Mouse (Mus musculus): ENCODE results near the gene Aebp1. TPM values are rescaled to one million over a fixed set of nuclear protein-coding genes. Genes with fewer than 3 reads are reported as not detected.
A peak's percentile ranks its signal among the peaks of the same experiment; 100 is the strongest.

Aebp1 gene
- total RNA-seq, 2 experiments from 2014 or later: 6.2 to 9.1 TPM

- TF ChIP-seq CTCF (conservative IDR thresholded peaks at IDR 0.05): no peak
- Histone ChIP-seq H3K27ac (no peak overlapping the region), H3K4me3 (no peak overlapping the region)
- no peak for DNase-seq (ENCODE audit: low spot score in 2 of 2)
Observed at GRCm38 (mm10) chr11:5860639-5861038, 1.1 kb upstream of the Aebp1 start.

DNA sequence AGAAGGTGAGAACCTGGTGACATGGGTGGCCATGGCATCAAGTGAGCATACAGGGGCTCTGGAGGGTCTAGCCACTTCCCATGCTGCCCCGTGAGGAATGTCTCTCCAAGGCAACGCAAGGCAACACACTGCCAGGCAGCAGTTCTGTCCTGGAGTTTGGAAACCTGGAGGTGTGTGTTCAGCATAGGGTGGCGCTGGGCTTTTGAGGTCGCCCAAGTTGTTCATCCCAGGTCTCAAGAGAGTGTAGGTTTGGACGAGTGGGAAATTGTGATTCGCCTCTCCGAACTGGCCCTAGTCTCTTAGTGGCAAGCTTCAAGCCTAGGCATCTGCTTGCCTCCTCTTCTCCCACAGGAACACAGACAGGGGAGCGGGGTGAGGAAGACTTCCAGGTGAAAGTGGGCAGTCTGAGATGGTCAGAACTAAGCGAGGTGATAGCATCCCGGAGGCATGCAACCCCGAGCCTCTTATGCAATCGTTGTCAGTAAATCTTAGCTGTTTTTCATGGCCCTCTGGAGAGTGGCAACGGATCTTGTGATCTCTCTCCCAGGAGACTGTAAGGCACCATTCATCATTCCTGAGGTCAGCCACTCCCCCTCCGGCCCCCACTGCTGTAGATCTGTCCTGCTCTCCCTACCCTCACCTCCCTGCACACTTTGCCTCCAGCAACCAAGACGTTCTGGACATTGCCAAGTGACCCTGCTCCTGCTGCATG lies 803 bp downstream of the Aebp1 start:
- no peak for TF ChIP-seq CTCF (conservative IDR thresholded peaks at IDR 0.05)
- Histone ChIP-seq H3K4me3 (peak overlapping the region; percentile 46; the same call in 1 of the 2 replicates), H3K27ac (no peak overlapping the region)
- DNase-seq (ENCODE audit: low spot score in 2 of 2): no peak

DNA sequence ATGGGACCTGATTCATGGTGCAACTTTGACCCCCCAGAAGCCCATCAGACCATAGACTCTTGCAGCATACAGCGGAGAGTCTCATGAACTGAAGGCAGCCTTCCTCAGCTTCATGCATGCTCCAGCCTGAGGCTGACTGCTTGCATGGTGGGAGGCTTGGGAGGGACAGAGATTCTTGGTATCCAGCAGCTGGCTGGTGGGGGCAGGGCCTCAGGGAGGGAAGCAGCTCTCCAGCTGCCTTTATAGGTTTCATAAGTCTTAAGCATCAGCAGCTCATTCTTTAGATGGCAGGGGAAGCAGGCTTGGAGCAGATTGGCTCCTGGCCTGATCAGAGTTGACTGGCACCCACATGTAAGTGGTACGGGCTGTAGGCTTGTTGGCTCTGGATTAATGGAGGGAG lies 5.4 kb downstream of the Aebp1 start:
- TF ChIP-seq CTCF (conservative IDR thresholded peaks at IDR 0.05): no peak

DNA sequence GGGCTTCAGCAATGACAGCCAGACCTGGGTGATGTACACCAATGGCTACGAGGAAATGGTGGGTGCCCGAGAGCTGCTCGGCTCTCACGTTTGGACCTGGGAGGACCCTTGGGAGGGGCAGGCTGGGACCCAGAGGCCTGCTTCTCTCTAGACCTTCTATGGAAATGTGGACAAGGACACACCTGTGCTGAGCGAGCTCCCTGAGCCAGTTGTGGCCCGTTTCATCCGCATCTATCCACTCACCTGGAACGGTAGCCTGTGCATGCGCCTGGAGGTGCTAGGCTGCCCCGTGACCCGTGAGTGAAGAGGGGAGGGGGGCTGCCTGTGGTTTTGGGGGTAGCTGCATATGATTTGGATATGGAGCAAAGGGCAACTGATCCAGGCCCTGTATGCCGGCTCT lies 6.6 kb downstream of the Aebp1 start:
- Histone ChIP-seq H3K27ac (no peak overlapping the region), H3K4me3 (no peak overlapping the region)
- TF ChIP-seq CTCF (conservative IDR thresholded peaks at IDR 0.05): no peak
- DNase-seq (ENCODE audit: low spot score in 2 of 2): no peak

More for the DNA sequence above, 5.4 kb downstream of the Aebp1 start:
- DNase-seq (ENCODE audit: low spot score in 2 of 2): no peak
- no peak overlapping the region for H3K27ac ChIP-seq
- H3K4me3 ChIP-seq: no peak overlapping the region

DNA sequence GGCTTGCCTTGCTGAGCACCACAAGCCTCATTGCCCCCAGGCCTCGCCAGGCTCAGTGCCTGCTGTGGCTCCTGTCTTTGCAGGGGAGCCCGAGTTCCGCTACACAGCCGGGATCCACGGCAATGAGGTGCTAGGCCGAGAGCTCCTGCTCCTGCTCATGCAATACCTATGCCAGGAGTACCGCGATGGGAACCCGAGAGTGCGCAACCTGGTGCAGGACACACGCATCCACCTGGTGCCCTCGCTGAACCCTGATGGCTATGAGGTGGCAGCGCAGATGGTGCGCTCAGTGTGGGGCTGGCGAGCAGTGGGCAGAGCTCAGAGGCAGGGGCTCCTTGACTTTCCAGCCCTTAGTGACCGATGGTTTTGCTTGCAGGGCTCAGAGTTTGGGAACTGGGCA lies 7.6 kb downstream of the Aebp1 start:
- Histone ChIP-seq H3K27ac (no peak overlapping the region), H3K4me3 (no peak overlapping the region)
- no peak for DNase-seq (ENCODE audit: low spot score in 2 of 2)
- TF ChIP-seq CTCF (conservative IDR thresholded peaks at IDR 0.05): no peak

- no peak overlapping the region for H3K4me3 ChIP-seq
- DNase-seq (ENCODE audit: low spot score in 2 of 2): no peak
- no peak overlapping the region for H3K27ac ChIP-seq
- TF ChIP-seq CTCF (conservative IDR thresholded peaks at IDR 0.05): no peak
Observed at GRCm38 (mm10) chr11:5870069-5870468, 8.3 kb downstream of the Aebp1 start.

- TF ChIP-seq CTCF (conservative IDR thresholded peaks at IDR 0.05): no peak
- Histone ChIP-seq H3K4me3 (no peak overlapping the region), H3K27ac (no peak overlapping the region)
- DNase-seq (ENCODE audit: low spot score in 2 of 2): no peak
Observed at GRCm38 (mm10) chr11:5872707-5873106, 11.0 kb downstream of the Aebp1 start.

DNA sequence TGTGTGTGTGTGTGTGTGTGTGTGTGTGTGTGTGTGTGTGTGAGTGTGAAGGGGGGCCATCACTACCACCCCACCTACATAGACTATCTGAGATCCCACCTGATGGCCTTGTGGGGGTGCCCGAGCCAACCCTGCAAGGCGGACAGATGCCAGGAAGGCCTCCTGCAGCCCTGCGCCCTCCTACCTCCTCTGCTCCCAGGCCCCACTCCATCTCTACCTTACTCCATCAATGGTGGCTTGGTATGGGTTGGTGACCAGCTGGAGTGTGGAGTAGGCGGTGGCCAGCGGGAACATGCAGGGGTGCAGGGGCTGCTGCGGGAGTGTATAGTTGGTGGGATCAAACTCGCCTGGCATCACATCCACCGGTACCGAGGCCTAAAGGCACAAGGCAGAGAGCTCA lies 11.4 kb downstream of the Aebp1 start:
- no peak for TF ChIP-seq CTCF (conservative IDR thresholded peaks at IDR 0.05)
- Histone ChIP-seq H3K4me3 (no peak overlapping the region), H3K27ac (no peak overlapping the region)
- no peak for DNase-seq (ENCODE audit: low spot score in 2 of 2)

- TF ChIP-seq CTCF (conservative IDR thresholded peaks at IDR 0.05): no peak
- no peak for DNase-seq (ENCODE audit: low spot score in 2 of 2)
- Histone ChIP-seq H3K4me3 (peak overlapping the region; percentile 80), H3K27ac (no peak overlapping the region)
Observed at GRCm38 (mm10) chr11:5877421-5877820, 15.7 kb downstream of the Aebp1 start.

DNA sequence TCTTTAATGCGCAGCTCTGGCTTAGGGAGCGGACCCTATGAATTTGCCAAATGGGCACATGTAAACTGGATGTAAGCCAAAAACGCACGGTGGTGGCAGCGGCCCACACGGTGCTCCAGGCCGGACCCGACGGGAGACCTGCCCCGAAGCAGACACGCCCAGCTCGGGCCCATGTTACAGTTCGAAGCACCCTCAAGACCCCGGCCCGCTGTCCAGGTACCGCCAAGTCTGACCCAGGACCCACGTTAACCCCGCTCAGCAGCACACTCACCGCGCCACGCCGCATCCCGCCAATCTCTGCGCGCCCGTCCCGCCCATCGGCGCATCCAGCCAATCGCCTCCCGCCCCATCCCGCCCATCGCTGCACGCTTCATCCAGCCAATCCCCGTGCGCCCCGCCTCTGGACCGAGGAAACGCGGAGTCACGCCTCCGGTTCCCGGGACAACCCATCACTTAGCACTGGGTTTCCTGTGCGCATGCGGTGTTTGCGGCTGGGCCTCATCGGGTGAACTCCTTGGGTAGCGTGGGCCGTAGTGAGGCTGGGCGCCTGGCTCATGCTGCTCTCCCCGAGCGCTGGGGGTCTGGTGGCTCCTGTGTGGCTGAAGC lies 16.3 kb downstream of the Aebp1 start, which contains the start of gene Pold2:
Gene Pold2 (minus strand): TSS at position 372 of the 606 bp plus-strand sequence.
- peak within 1 kb of the TSS; percentile 92 for H3K27ac ChIP-seq
- peak within 1 kb of the TSS; percentile 80 for H3K4me3 ChIP-seq
- TF ChIP-seq CTCF (conservative IDR thresholded peaks at IDR 0.05): no peak
- peak; percentile 97 to 98 for DNase-seq (ENCODE audit: low spot score in 2 of 2)

DNA sequence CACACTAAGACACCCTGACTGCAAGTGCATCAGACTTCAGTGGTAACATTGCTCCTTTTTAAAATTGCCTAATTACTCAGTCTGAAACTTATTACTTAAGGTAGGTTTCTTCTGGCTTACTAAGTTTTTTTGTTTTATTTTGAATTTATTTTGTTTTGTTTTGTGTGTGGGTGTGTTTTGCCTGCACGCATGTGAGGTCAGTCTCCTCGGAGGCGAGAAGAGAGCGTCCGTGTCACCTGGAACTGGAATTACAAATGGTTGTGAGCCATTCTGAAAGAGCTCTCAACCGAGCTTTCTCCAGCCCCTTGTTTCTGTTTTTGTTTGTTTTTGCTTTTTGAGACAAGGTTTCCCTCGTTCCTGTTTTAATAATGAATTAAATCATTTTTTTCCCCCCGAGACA lies 16.9 kb downstream of the Aebp1 start:
- TF ChIP-seq CTCF (conservative IDR thresholded peaks at IDR 0.05): no peak
- DNase-seq (ENCODE audit: low spot score in 2 of 2): no peak
- Histone ChIP-seq H3K27ac (peak overlapping the region; percentile 92), H3K4me3 (peak overlapping the region; percentile 80)

DNA sequence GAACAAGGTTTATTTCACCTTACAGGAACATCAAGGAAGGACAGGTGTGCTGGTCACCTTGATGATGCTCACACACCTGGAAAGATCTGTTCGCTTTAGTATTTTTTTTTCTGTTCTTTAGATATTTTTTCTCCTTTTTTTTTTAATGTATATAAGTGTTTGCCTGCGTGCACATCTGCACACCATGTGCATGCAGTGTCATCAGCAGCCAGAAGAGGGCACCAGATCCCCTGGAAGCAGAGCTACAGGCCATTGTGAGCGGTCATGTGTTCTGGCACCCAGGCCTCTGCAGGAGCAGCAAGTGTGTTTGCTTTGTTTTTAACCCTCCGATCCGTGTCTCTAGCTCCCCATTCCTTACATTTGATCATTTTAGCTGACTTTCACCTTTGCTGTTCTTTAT lies 18.2 kb downstream of the Aebp1 start:
- TF ChIP-seq CTCF (conservative IDR thresholded peaks at IDR 0.05): peak; percentile 94
- peak; percentile 43 to 67 for DNase-seq (ENCODE audit: low spot score in 2 of 2)
- no peak overlapping the region for H3K27ac ChIP-seq
- no peak overlapping the region for H3K4me3 ChIP-seq

GRCm38 (mm10) chr11:5882518-5882917 lies 20.8 kb downstream of the Aebp1 start:
- no peak overlapping the region for H3K4me3 ChIP-seq
- no peak for TF ChIP-seq CTCF (conservative IDR thresholded peaks at IDR 0.05)
- no peak for DNase-seq (ENCODE audit: low spot score in 2 of 2)

GRCm38 (mm10) chr11:5886187-5886586 lies 24.4 kb downstream of the Aebp1 start:
- Histone ChIP-seq H3K4me3 (no peak overlapping the region), H3K27ac (no peak overlapping the region)
- peak; percentile 97; the same call in 1 of the 2 replicates for TF ChIP-seq CTCF (conservative IDR thresholded peaks at IDR 0.05)
- peak; percentile 49 to 73 for DNase-seq (ENCODE audit: low spot score in 2 of 2)

More at GRCm38 (mm10) chr11:5882518-5882917, 20.8 kb downstream of the Aebp1 start:
- no peak overlapping the region for H3K27ac ChIP-seq

Data from layer of hippocampus, adult 2 months (tissue).